Mouse (Mus musculus) CD4-positive helper T cell, adult 2 months (primary cell): ENCODE data around the gene Pnmt.

ENCODE experiments used
- DNase-seq: peaks from one replicate; pipeline ENCODE4 v3.0.0-alpha.2; 2012; ENCODE audit warnings: low read depth, missing footprints, low spot score

The Pnmt gene

GRCm38 (mm10) chr11:98383261-98384030 is 2.8 kb upstream of the Pnmt start, which contains the start of gene Tcap:
Gene Tcap, plus strand, starts transcription at chr11:98383811.
- DNase-seq, result no peak

- DNase-seq, result no peak
Observed at GRCm38 (mm10) chr11:98384216-98384615, 2.0 kb upstream of the Pnmt start.

GRCm38 (mm10) chr11:98384721-98385637 is 1.3 kb upstream of the Pnmt start:
- DNase-seq, result no peak

- no peak for DNase-seq
Observed at GRCm38 (mm10) chr11:98386596-98386995, 346 bp downstream of the Pnmt start.

- no peak for DNase-seq
Observed at GRCm38 (mm10) chr11:98387056-98387577, 867 bp downstream of the Pnmt start.

GRCm38 (mm10) chr11:98388282-98388681 is 2.0 kb downstream of the Pnmt start:
- no peak for DNase-seq

- peak; percentile 52 for DNase-seq
Observed at GRCm38 (mm10) chr11:98389221-98389780, 3.1 kb downstream of the Pnmt start.

- no peak for DNase-seq
Observed at GRCm38 (mm10) chr11:98390141-98390540, 3.9 kb downstream of the Pnmt start.

- no peak for DNase-seq
Observed at GRCm38 (mm10) chr11:98392034-98392433, 5.8 kb downstream of the Pnmt start.

GRCm38 (mm10) chr11:98392645-98393044 is 6.4 kb downstream of the Pnmt start:
- DNase-seq, result no peak

- DNase-seq, result peak; percentile 53
Observed at GRCm38 (mm10) chr11:98393317-98393716, 7.1 kb downstream of the Pnmt start.

- DNase-seq, result no peak
Observed at GRCm38 (mm10) chr11:98394301-98394700, 8.1 kb downstream of the Pnmt start.

- no peak for DNase-seq
Observed at GRCm38 (mm10) chr11:98395041-98395440, 8.8 kb downstream of the Pnmt start.

GRCm38 (mm10) chr11:98397946-98398345 is 11.7 kb downstream of the Pnmt start:
- no peak for DNase-seq

GRCm38 (mm10) chr11:98400161-98400726 is 14.0 kb downstream of the Pnmt start, which contains the start of gene Pgap3:
Gene Pgap3, minus strand, starts transcription at chr11:98400490.
- peak; percentile 93 for DNase-seq

GRCm38 (mm10) chr11:98400816-98401215 is 14.6 kb downstream of the Pnmt start:
- no peak for DNase-seq

- no peak for DNase-seq
Observed at GRCm38 (mm10) chr11:98406621-98407020, 20.4 kb downstream of the Pnmt start.

- no peak for DNase-seq
Observed at GRCm38 (mm10) chr11:98408872-98409271, 22.6 kb downstream of the Pnmt start.

- DNase-seq, result no peak
Observed at GRCm38 (mm10) chr11:98409341-98409822, 23.1 kb downstream of the Pnmt start.

GRCm38 (mm10) chr11:98412273-98412796 is 26.1 kb downstream of the Pnmt start, which contains the start of gene Erbb2:
Gene Erbb2, plus strand, starts transcription at chr11:98412470.
- no peak for DNase-seq

- DNase-seq, result no peak
Observed at GRCm38 (mm10) chr11:98412797-98413301, 26.6 kb downstream of the Pnmt start.
